Mouse (Mus musculus) neural tube, embryonic 13.5 days (tissue): ENCODE results near the gene Hsdl1. TPM values are rescaled to one million over a fixed set of nuclear protein-coding genes. Genes with fewer than 3 reads are reported as not detected.

Experiments
- ATAC-seq: fragments of 200-750 bp; cut with Nextera tagmentation; 2 replicates; pipeline ENCODE4 v1.8.0; 2017; ENCODE audit warnings: low read depth, mild to moderate bottlenecking, moderate TSS enrichment, moderate library complexity
- H3K27ac ChIP-seq: fragments of 300-500 bp; sonication (generic); replicated peaks from 2 replicates; pipeline ENCODE4 v1.5.1; 2015; ENCODE audit warnings: moderate library complexity, mild to moderate bottlenecking, inconsistent platforms
- H3K27me3 ChIP-seq: fragments of 300-500 bp; sonication (generic); 2 replicates; pipeline ENCODE4 v1.6.1; 2015; ENCODE audit warnings: mild to moderate bottlenecking, inconsistent platforms
- H3K36me3 ChIP-seq: fragments of 300-500 bp; sonication (generic); 2 replicates; pipeline ENCODE4 v1.6.1; 2015; ENCODE audit warnings: mild to moderate bottlenecking, inconsistent platforms
- H3K4me1 ChIP-seq: fragments of 300-500 bp; sonication (generic); replicated peaks from 2 replicates; pipeline ENCODE4 v1.6.1; 2015; ENCODE audit warnings: inconsistent platforms
- H3K4me2 ChIP-seq: fragments of 300-500 bp; sonication (generic); 2 replicates; pipeline ENCODE4 v1.6.1; 2015; ENCODE audit warnings: inconsistent platforms, mild to moderate bottlenecking, moderate library complexity
- H3K4me3 ChIP-seq: fragments of 300-500 bp; sonication (generic); 2 replicates; pipeline ENCODE4 v1.5.1; 2015; ENCODE audit warnings: mild to moderate bottlenecking, inconsistent platforms
- H3K9ac ChIP-seq: fragments of 300-500 bp; sonication (generic); 2 replicates; pipeline ENCODE4 v1.6.1; 2015; ENCODE audit warnings: moderate library complexity, mild to moderate bottlenecking, inconsistent platforms
- H3K9me3 ChIP-seq: fragments of 300-500 bp; sonication (generic); 2 replicates; pipeline ENCODE4 v1.6.1; 2016; ENCODE audit warnings: inconsistent platforms
- WGBS: fragments of 180-500 bp; shearing (Covaris S2); methylation state at CpG from one replicate; pipeline ENCODE4 v1.1.7; 2015; 5-methylcytosine and 5-hydroxymethylcytosine counted together
- polyA plus RNA-seq: library from polyadenylated mRNA; unstranded; fragments of >200 nt; fragmentation: Nextera tagmentation; extraction: Ambion mirVana; gene quantifications from 2 replicates; pipeline ENCODE4 v1.2.1, GENCODE M21; 2015

The Hsdl1 gene
- polyA plus RNA-seq, 1 experiment from 2014 or later, result 121 TPM

DNA sequence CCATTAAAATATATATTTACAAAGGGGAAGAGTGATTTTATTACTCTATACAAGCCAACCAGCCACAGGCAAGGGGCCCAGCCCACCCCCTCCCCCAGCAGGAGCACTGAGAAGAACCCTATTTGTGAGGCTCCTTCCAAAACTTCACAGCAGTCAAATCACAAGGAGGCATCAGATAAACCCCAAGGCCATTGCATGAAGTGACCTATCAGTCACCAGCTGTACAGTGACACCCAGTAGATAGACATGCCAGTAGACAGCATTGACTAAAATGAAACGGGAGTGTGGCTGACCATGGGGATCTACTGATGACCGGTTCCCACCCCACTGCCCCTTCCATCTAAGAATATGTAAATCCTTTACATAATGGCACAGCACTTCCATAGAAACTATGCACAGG is 22.0 kb downstream of the Hsdl1 start:
- H3K9ac ChIP-seq, result no peak overlapping the region
- H3K4me2 ChIP-seq, result no peak overlapping the region
- no peaks in the 10 kb centered on the region for H3K9me3 ChIP-seq
- H3K36me3 ChIP-seq, result no peaks in the 10 kb centered on the region
- H3K27me3 ChIP-seq, result no peaks in the 10 kb centered on the region
- no peak for ATAC-seq
- WGBS, result 79% methylated on average over 2 of the region's 2 CpGs
- peaks cover 41% of the 10 kb centered on the region for H3K4me1 ChIP-seq
- H3K4me3 ChIP-seq, result no peak overlapping the region
- H3K27ac ChIP-seq, result no peak overlapping the region

DNA sequence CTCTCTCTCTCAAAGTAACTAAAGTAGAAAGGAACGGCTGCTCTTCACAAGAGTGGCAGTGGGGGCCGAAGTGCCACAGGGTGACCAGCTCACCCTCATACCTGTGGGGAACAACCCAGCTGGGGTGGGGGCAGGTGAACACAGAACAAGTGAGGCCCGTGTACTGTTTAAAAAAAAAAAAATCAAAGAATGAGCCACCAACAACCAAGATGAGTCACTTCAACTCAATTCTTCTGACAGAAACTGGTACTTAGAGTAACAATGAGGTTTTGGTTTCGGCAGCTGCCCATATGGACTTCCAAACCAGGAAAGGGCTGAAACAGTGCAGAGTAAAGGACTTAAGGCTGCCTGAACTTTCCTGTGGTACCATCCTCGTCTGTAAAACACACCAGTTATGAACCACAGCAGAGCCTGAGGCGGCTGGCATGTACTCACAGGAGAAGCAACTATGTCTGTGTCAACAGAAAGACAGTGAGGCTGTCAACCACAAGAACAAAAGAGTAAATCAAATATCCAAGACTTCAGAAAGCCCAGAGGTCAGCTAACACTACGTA is 26.3 kb downstream of the Hsdl1 start:
- Histone ChIP-seq H3K27ac (no peak overlapping the region), H3K9ac (no peak overlapping the region), H3K4me1 (peaks cover 11% of the 10 kb centered on the region; the same call in 1 of the 2 replicates), H3K9me3 (no peaks in the 10 kb centered on the region), H3K4me2 (no peak overlapping the region), H3K27me3 (no peaks in the 10 kb centered on the region), H3K36me3 (peaks cover 34% of the 10 kb centered on the region), H3K4me3 (no peak overlapping the region)
- no peak for ATAC-seq
- 83% methylated on average over 7 of the region's 7 CpGs for WGBS

DNA sequence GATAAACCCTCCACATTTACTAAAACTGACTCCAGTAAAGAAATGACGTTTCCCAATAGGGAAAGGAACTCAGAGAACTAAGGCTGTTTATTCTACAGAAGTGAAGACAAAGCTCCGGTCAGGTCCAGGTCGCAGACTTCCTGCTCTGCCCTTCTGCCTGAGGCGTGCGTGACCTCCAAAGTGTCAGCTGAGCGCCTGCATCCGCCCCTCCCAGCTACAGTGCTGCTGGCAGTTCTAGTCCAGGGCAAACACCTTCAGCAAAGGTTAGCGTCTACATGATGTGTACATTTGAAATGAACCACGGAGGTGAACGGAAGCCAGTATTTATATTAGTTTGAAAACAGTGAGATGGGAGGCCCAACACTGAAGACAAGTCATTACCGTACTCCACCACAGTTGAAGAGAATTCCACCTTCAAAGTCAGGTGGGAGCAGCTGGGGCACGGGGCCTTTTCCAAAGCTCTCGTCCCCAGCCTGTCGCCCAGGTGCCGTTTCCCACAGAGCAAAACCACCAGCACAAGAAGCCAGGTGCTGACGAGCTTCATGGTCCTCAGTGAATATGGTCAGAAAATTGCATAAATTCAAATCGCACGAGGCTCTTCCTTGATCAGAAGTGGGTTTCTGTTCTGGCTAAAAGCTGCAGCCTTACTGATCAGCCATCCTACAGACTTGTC is 27.8 kb downstream of the Hsdl1 start:
- 87% methylated on average over 18 of the region's 18 CpGs for WGBS
- Histone ChIP-seq H3K4me1 (peaks cover 11% of the 10 kb centered on the region; the same call in 1 of the 2 replicates), H3K27me3 (no peaks in the 10 kb centered on the region), H3K36me3 (peaks cover 48% of the 10 kb centered on the region), H3K9ac (no peak overlapping the region), H3K4me2 (no peak overlapping the region), H3K4me3 (no peak overlapping the region), H3K27ac (no peak overlapping the region), H3K9me3 (no peaks in the 10 kb centered on the region)
- no peak for ATAC-seq

DNA sequence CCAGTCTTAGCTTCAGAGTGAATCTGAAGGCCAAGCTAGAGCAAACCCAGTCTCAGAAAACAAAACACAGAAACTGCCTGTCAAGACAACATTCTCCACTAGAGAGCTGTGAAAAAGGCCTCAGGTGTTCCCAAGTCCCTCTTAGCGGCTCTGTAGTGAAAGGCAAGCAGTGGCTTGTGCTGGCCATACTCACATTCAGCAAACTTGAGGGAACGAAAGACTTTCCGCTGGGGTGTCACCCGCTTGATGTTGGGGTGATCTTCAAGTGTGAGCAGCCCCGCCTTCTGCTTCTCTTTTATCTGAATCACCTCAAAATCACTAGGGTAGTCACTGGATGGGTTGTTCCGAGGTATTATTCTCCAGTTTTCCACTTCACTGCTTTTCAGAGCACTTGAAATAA is 29.2 kb downstream of the Hsdl1 start:
- H3K4me3 ChIP-seq, result no peak overlapping the region
- peaks cover 8% of the 10 kb centered on the region; the same call in 1 of the 2 replicates for H3K4me1 ChIP-seq
- peaks cover 62% of the 10 kb centered on the region for H3K36me3 ChIP-seq
- no peak overlapping the region for H3K27ac ChIP-seq
- H3K9ac ChIP-seq, result no peak overlapping the region
- ATAC-seq, result no peak
- H3K27me3 ChIP-seq, result no peaks in the 10 kb centered on the region
- no peak overlapping the region for H3K4me2 ChIP-seq
- 91% methylated on average over 6 of the region's 6 CpGs for WGBS
- H3K9me3 ChIP-seq, result no peaks in the 10 kb centered on the region

DNA sequence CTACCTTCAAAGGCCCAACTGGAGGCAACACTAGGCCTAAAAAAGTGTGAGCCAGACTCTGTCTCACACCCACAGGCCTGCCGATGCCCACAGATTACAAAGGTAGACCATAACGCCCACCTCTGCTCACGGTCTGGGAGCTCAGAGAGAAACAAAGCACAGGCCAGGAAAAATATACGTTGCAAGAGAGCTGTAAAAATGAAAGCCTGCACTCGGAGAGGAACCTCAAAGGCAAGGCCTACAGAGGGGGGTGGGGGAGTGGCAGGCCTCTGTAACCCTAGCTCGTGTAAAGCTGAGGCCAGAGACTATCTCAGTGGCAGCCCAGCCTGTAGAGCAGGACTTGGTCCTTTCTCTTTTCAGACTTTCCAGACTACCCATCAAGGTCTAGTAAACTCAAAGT is 29.8 kb downstream of the Hsdl1 start:
- Histone ChIP-seq H3K9ac (no peak overlapping the region), H3K9me3 (no peaks in the 10 kb centered on the region), H3K4me3 (no peak overlapping the region), H3K27me3 (no peaks in the 10 kb centered on the region), H3K36me3 (peaks cover 68% of the 10 kb centered on the region), H3K4me2 (no peak overlapping the region), H3K27ac (no peak overlapping the region), H3K4me1 (0 out of 2 replicates have a peak, but pooled peaks cover 2% of the 10 kb centered on the region)
- ATAC-seq, result no peak
- WGBS, result 81% methylated on average over 6 of the region's 6 CpGs

DNA sequence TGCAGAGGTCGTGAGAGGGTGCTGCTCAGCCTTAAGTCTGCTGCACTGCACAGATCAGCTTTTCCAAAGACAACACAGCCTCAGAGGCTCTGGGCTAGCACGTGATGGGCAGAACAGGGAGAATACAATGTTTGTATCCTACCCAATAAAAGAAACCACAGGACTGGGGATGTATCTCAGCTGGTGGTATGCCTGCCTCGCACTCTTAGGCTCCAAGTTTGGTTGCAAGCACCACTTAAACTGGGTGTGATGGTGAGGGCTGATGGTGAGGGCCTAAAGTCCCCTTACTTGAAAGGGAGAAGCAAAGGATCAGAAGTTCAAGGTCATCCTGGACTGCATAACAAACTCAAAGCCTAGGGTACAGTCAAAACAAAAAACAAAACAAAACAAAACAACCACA is 30.4 kb downstream of the Hsdl1 start:
- WGBS, result 92% methylated on average over 3 of the region's 3 CpGs
- Histone ChIP-seq H3K27ac (no peak overlapping the region), H3K36me3 (peaks cover 74% of the 10 kb centered on the region), H3K9me3 (no peaks in the 10 kb centered on the region), H3K4me3 (no peak overlapping the region), H3K4me2 (no peak overlapping the region), H3K9ac (no peak overlapping the region), H3K27me3 (no peaks in the 10 kb centered on the region), H3K4me1 (no peaks in the 10 kb centered on the region)
- no peak for ATAC-seq

DNA sequence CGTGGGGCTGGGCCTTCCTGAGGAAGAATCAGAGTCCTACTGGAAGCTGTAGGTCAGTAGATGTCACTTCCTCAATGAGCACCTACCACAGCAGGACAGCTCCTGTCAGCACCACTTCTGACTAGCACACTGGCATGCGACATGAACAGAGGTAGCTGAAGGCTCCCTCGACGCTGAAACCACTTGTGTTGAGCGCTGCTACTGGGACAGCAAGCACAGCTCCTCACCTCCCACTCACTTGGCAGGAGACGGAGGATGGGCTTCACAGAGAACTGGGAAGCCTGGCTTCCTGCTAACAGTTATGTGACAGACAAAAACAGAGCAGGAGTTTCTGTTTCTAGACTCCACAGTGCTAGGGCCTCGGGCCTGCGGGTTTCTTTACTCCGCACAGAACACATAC is 43.0 kb downstream of the Hsdl1 start:
- no peak overlapping the region for H3K27ac ChIP-seq
- no peak for ATAC-seq
- H3K4me1 ChIP-seq, result no peaks in the 10 kb centered on the region
- H3K4me2 ChIP-seq, result no peak overlapping the region
- H3K9me3 ChIP-seq, result no peaks in the 10 kb centered on the region
- no peaks in the 10 kb centered on the region for H3K27me3 ChIP-seq
- peaks cover 100% of the 10 kb centered on the region for H3K36me3 ChIP-seq
- H3K4me3 ChIP-seq, result no peak overlapping the region
- 93% methylated on average over 9 of the region's 9 CpGs for WGBS
- H3K9ac ChIP-seq, result no peak overlapping the region

DNA sequence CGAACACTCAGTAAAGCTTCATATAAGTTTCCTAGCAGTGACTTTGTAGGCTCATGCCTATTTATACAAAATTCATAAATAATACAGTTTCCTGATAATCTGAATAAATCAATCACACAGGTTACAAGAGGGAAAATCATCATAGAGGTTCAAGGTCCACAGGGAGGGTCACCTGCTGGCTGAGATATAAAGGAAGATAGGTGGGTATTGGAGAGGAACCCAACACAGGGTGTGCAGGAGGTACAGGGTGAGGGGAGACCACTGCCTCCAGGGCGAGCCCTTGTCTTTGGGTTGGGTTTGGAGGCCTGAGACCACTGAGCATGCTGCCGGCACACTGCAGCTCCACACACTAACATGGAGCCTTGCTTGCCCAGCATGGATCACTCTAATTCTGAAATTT is 43.6 kb downstream of the Hsdl1 start:
- Histone ChIP-seq H3K27ac (no peak overlapping the region), H3K9me3 (no peaks in the 10 kb centered on the region), H3K4me3 (no peak overlapping the region), H3K36me3 (peaks cover 99% of the 10 kb centered on the region), H3K27me3 (no peaks in the 10 kb centered on the region), H3K4me1 (no peaks in the 10 kb centered on the region), H3K9ac (no peak overlapping the region), H3K4me2 (no peak overlapping the region)
- WGBS, result 94% methylated on average over 3 of the region's 3 CpGs
- ATAC-seq, result no peak

DNA sequence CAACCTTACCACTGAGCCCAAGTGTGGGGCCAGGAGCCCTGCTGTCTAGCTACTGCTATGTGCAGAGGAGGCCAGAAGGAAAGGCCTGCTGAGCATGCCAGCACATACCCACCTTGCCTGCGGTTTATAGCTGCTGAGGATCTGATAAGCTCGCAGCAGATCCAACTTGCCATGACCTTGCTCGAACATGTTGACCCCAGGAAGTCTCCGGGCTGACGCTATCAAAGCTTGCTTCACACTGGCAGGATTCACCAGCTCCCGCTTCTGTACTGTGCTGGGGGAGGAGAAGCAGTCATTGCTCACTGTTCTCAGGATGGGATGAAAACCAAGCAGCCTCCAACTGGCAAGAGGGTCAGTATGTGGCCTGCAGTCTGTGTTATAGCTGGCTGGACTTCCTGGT is 44.0 kb downstream of the Hsdl1 start:
- H3K9me3 ChIP-seq, result no peaks in the 10 kb centered on the region
- H3K36me3 ChIP-seq, result peaks cover 99% of the 10 kb centered on the region
- no peak overlapping the region for H3K4me2 ChIP-seq
- H3K4me3 ChIP-seq, result no peak overlapping the region
- no peak overlapping the region for H3K27ac ChIP-seq
- WGBS, result 87% methylated on average over 6 of the region's 6 CpGs
- no peaks in the 10 kb centered on the region for H3K4me1 ChIP-seq
- no peak for ATAC-seq
- no peak overlapping the region for H3K9ac ChIP-seq
- H3K27me3 ChIP-seq, result no peaks in the 10 kb centered on the region

DNA sequence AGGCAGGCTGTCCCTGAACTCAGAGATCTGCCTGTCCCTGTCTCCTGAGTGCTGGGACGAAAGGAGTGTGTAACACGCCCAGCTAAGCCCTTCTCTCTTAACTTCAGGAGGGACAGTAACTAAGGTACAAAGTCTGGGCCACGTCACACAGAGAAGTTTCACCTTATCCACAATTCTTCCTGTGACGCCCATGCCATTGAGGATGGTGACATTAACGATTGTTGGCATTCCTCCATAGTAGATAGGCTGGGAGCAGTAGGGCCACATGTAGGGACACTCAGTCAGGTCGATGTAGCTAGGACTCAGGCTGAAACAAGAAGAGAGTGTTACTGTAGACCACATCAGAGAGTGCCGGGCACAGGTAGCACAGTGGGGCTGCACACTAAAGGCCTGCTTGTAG is 46.2 kb downstream of the Hsdl1 start:
- Histone ChIP-seq H3K9ac (no peak overlapping the region), H3K4me1 (no peaks in the 10 kb centered on the region), H3K27me3 (no peaks in the 10 kb centered on the region), H3K4me2 (no peak overlapping the region), H3K27ac (no peak overlapping the region), H3K9me3 (no peaks in the 10 kb centered on the region), H3K4me3 (no peak overlapping the region), H3K36me3 (peaks cover 99% of the 10 kb centered on the region)
- ATAC-seq, result no peak
- 94% methylated on average over 7 of the region's 7 CpGs for WGBS

DNA sequence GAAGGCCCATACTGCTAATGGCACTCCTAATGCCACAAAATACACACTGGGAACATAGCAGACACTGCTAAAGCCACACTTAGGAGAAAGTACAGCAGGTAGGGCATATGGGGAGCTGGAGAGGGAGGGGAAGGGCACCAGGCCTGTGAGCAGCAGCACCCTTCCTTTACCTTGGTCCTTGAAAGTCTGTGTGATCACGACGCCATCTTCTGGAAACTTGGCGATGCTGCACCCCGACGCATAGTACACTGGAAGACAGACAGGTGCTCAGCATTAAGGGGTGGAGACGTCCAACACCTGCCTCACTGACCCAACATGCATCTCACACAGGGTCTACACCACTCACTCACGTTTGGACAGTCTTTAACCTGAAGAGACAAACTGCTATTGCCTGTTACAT is 54.9 kb downstream of the Hsdl1 start:
- 81% methylated on average over 7 of the region's 7 CpGs for WGBS
- Histone ChIP-seq H3K4me1 (peaks cover 13% of the 10 kb centered on the region), H3K4me2 (no peak overlapping the region), H3K36me3 (peaks cover 96% of the 10 kb centered on the region), H3K27ac (no peak overlapping the region), H3K4me3 (no peak overlapping the region), H3K9ac (no peak overlapping the region), H3K9me3 (no peaks in the 10 kb centered on the region), H3K27me3 (no peaks in the 10 kb centered on the region)
- ATAC-seq, result no peak

DNA sequence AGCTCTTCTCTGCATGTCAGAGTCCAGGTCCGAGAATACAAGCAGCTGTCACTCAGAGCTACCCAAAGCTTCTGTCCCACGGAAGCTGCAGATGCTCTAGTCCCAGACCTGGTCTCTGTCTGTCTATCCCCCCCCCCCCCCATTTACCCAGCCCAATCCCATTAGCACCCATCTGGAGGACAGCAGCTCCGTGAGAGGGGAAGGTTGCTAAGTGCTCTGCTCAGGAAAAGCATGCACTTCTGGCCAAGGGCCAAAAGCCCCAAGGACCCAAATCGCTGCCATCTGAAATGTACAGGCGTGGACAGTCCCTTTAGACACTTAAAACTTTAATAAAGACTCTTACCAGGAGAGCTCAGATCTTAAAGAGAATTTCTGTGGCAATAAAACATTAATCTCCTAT is 58.3 kb downstream of the Hsdl1 start:
- H3K4me3 ChIP-seq, result no peak overlapping the region
- no peak overlapping the region for H3K4me2 ChIP-seq
- no peak overlapping the region for H3K9ac ChIP-seq
- H3K9me3 ChIP-seq, result no peaks in the 10 kb centered on the region
- ATAC-seq, result 0 out of 2 replicates have a peak, but pooled peaks have one; percentile 61
- peaks cover 98% of the 10 kb centered on the region for H3K36me3 ChIP-seq
- peaks cover 13% of the 10 kb centered on the region for H3K4me1 ChIP-seq
- no peaks in the 10 kb centered on the region for H3K27me3 ChIP-seq
- H3K27ac ChIP-seq, result peak overlapping the region; percentile 62
- WGBS, result 48% methylated on average over 5 of the region's 5 CpGs

DNA sequence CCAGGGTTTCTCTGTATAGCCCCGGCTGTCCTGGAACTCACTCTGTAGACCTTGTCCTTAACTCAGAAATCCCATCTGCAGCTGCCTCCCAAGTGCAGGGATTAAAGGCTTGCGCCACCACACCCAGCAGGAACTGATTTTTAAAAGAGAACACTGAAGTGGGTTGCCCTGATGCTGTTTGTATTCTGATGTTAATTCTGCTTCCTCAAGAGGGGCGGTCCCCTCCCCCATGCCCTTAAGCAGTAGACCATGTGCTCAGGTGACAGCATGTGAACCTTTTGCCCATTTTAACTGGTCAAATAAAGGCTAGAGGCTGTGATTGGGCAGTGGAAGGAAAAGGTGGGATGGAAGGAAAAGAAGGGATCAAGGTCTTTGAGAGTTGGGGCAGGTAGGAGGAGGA is 59.2 kb downstream of the Hsdl1 start:
- Histone ChIP-seq H3K4me1 (peaks cover 13% of the 10 kb centered on the region), H3K9me3 (no peaks in the 10 kb centered on the region), H3K27me3 (no peaks in the 10 kb centered on the region), H3K9ac (no peak overlapping the region), H3K27ac (peak overlapping the region; percentile 62), H3K4me3 (no peak overlapping the region), H3K4me2 (no peak overlapping the region), H3K36me3 (peaks cover 97% of the 10 kb centered on the region)
- 59% methylated on average over 3 of the region's 3 CpGs for WGBS
- no peak for ATAC-seq
